Mouse (Mus musculus) adipocyte (in vitro differentiated cells): ENCODE data around the gene Pard3.

ENCODE experiments used
- DNase-seq: peaks from one replicate; pipeline ENCODE4 v3.0.0-alpha.2; 2016; ENCODE audit warnings: low spot score

Pard3 gene

GRCm38 (mm10) chr8:127338183-127338582 lies 274.5 kb downstream of the Pard3 start:
- DNase-seq, result no peak

- DNase-seq, result no peak
These were observed 277.4 kb downstream of the Pard3 start for GRCm38 (mm10) chr8:127341046-127341445.

- no peak for DNase-seq
These were observed 279.4 kb downstream of the Pard3 start for GRCm38 (mm10) chr8:127343115-127343514.

GRCm38 (mm10) chr8:127344421-127344820 lies 280.7 kb downstream of the Pard3 start:
- no peak for DNase-seq

- DNase-seq, result no peak
These were observed 282.3 kb downstream of the Pard3 start for GRCm38 (mm10) chr8:127345912-127346423.

- no peak for DNase-seq
These were observed 284.3 kb downstream of the Pard3 start for GRCm38 (mm10) chr8:127347890-127348495.

GRCm38 (mm10) chr8:127361796-127362195 lies 298.1 kb downstream of the Pard3 start:
- no peak for DNase-seq

- DNase-seq, result no peak
These were observed 304.7 kb downstream of the Pard3 start for GRCm38 (mm10) chr8:127368347-127368746.

- no peak for DNase-seq
These were observed 307.7 kb downstream of the Pard3 start for GRCm38 (mm10) chr8:127371326-127371949.

- DNase-seq, result no peak
These were observed 314.1 kb downstream of the Pard3 start for GRCm38 (mm10) chr8:127377775-127378174.

GRCm38 (mm10) chr8:127378994-127379858 lies 315.5 kb downstream of the Pard3 start:
- peak; percentile 6 for DNase-seq

GRCm38 (mm10) chr8:127381259-127381658 lies 317.6 kb downstream of the Pard3 start:
- DNase-seq, result no peak

- no peak for DNase-seq
These were observed 329.0 kb downstream of the Pard3 start for GRCm38 (mm10) chr8:127392700-127393099.

GRCm38 (mm10) chr8:127395488-127395887 lies 331.8 kb downstream of the Pard3 start:
- no peak for DNase-seq

GRCm38 (mm10) chr8:127405815-127406214 lies 342.1 kb downstream of the Pard3 start:
- no peak for DNase-seq

GRCm38 (mm10) chr8:127410606-127411005 lies 346.9 kb downstream of the Pard3 start:
- DNase-seq, result no peak

- DNase-seq, result no peak
These were observed 347.6 kb downstream of the Pard3 start for GRCm38 (mm10) chr8:127411190-127411848.

GRCm38 (mm10) chr8:127423021-127423420 lies 359.3 kb downstream of the Pard3 start:
- no peak for DNase-seq

GRCm38 (mm10) chr8:127424211-127424916 lies 360.7 kb downstream of the Pard3 start:
- no peak for DNase-seq

GRCm38 (mm10) chr8:127426857-127427256 lies 363.2 kb downstream of the Pard3 start:
- no peak for DNase-seq

- no peak for DNase-seq
These were observed 364.3 kb downstream of the Pard3 start for GRCm38 (mm10) chr8:127428004-127428403.

- no peak for DNase-seq
These were observed 367.5 kb downstream of the Pard3 start for GRCm38 (mm10) chr8:127431236-127431635.
